Mouse (Mus musculus) heart, postnatal 0 days (tissue): ENCODE results near the gene Fam83f. TPM values are rescaled to one million over a fixed set of nuclear protein-coding genes. Genes with fewer than 3 reads are reported as not detected.

Experiments used
- ATAC-seq: fragments of 200-750 bp; cut with Nextera tagmentation; 2 replicates; pipeline ENCODE4 v1.8.0; 2017; ENCODE audit warnings: low read depth, moderate number of reproducible peaks, moderate library complexity; ENCODE audit not compliant: insufficient read depth
- DNase-seq: peaks from one replicate; pipeline ENCODE4 v3.0.0-alpha.2; 2016; ENCODE audit warnings: low spot score
- H3K27ac ChIP-seq: fragments of 300-500 bp; sonication (generic); 2 replicates; pipeline ENCODE4 v1.5.1; 2014; ENCODE audit warnings: low read depth, mild to moderate bottlenecking
- H3K27me3 ChIP-seq: fragments of 300-500 bp; sonication (generic); 2 replicates; pipeline ENCODE4 v1.6.1; 2014; ENCODE audit warnings: low read length, mixed read lengths; ENCODE audit not compliant: control insufficient read depth, insufficient read depth
- H3K36me3 ChIP-seq: fragments of 300-500 bp; sonication (generic); replicated peaks from 2 replicates; pipeline ENCODE4 v1.6.1; 2014; ENCODE audit warnings: low read length, mixed read lengths; ENCODE audit not compliant: control insufficient read depth, insufficient read depth
- H3K4me1 ChIP-seq: fragments of 300-500 bp; sonication (generic); 2 replicates; pipeline ENCODE4 v1.6.1; 2014; ENCODE audit warnings: antibody characterized with exemption; ENCODE audit not compliant: control insufficient read depth, insufficient read depth
- H3K4me2 ChIP-seq: fragments of 300-500 bp; sonication (generic); 2 replicates; pipeline ENCODE4 v1.6.1; 2014; ENCODE audit warnings: low read depth, mild to moderate bottlenecking, low read length, moderate library complexity
- H3K4me3 ChIP-seq: fragments of 300-500 bp; sonication (generic); 2 replicates; pipeline ENCODE4 v1.5.1; 2014; ENCODE audit warnings: low read depth, low read length
- H3K9ac ChIP-seq: fragments of 300-500 bp; sonication (generic); replicated peaks from 2 replicates; pipeline ENCODE4 v1.6.1; 2014; ENCODE audit warnings: low read depth, low read length, mixed read lengths
- H3K9me3 ChIP-seq: fragments of 300-500 bp; sonication (generic); replicated peaks from 2 replicates; pipeline ENCODE4 v1.6.1; 2016; ENCODE audit warnings: low read length; ENCODE audit not compliant: control insufficient read depth
- CTCF ChIP-seq: IDR thresholded peaks from 2 replicates; pipeline ENCODE4 v1.5.1; 2016; ENCODE audit warnings: antibody characterized with exemption, control low read depth, low read depth
- EP300 ChIP-seq: IDR thresholded peaks from 2 replicates; pipeline ENCODE4 v1.6.1; 2016; ENCODE audit warnings: antibody characterized with exemption, low read depth
- WGBS: fragments of 180-500 bp; shearing (Covaris S2); extraction: QIAGEN DNeasy Blood & Tissue Kit; methylation state at CpG from one replicate; pipeline ENCODE4 v1.1.7; 2014; 5-methylcytosine and 5-hydroxymethylcytosine counted together
- polyA plus RNA-seq: library from polyadenylated mRNA; unstranded; fragments of >200 nt; fragmentation: Nextera tagmentation; extraction: Ambion mirVana; gene quantifications from 2 replicates; pipeline ENCODE4 v1.2.1, GENCODE M21; 2015
- total RNA-seq: library from RNA; depleted of rRNA; stranded (reverse); fragments of >200 nt; gene quantifications from 2 replicates; pipeline ENCODE4 v1.2.3, GENCODE M21; 2014; ENCODE audit warnings: low replicate concordance

The Fam83f gene
- total and polyA plus RNA-seq, 2 experiments from 2014 or later, result 0.14 to 0.95 TPM

GRCm38 (mm10) chr15:80683151-80683550 is 11.5 kb downstream of the Fam83f start:
- H3K27ac ChIP-seq, result no peak overlapping the region
- no peak overlapping the region for H3K9ac ChIP-seq
- DNase-seq (no peak), ATAC-seq (no peak)
- H3K27me3 ChIP-seq, result peaks cover 12% of the 10 kb centered on the region; the same call in 1 of the 2 replicates
- H3K36me3 ChIP-seq, result no peaks in the 10 kb centered on the region
- no peak overlapping the region for H3K4me3 ChIP-seq
- H3K9me3 ChIP-seq, result no peaks in the 10 kb centered on the region
- 83% methylated on average over 6 of the region's 6 CpGs for WGBS
- H3K4me2 ChIP-seq, result no peak overlapping the region
- peaks cover 27% of the 10 kb centered on the region for H3K4me1 ChIP-seq
- TF ChIP-seq EP300, result no peak
- no peak for TF ChIP-seq CTCF

GRCm38 (mm10) chr15:80683990-80684389 is 12.3 kb downstream of the Fam83f start:
- no peak for TF ChIP-seq EP300
- no peak for TF ChIP-seq CTCF
- Histone ChIP-seq H3K9ac (no peak overlapping the region), H3K4me1 (peaks cover 25% of the 10 kb centered on the region), H3K27ac (no peak overlapping the region), H3K9me3 (no peaks in the 10 kb centered on the region), H3K4me2 (no peak overlapping the region), H3K36me3 (no peaks in the 10 kb centered on the region), H3K27me3 (peaks cover 12% of the 10 kb centered on the region; the same call in 1 of the 2 replicates), H3K4me3 (no peak overlapping the region)
- DNase-seq, result no peak
- 67% methylated on average over 3 of the region's 3 CpGs for WGBS
- ATAC-seq, result no peak

GRCm38 (mm10) chr15:80684786-80685602 is 13.3 kb downstream of the Fam83f start:
- no peak for TF ChIP-seq EP300
- no peak for TF ChIP-seq CTCF
- WGBS, result 59% methylated on average over 8 of the region's 8 CpGs
- DNase-seq (no peak), ATAC-seq (no peak)
- Histone ChIP-seq H3K9me3 (no peaks in the 10 kb centered on the region), H3K4me3 (no peak overlapping the region), H3K4me1 (peaks cover 15% of the 10 kb centered on the region), H3K4me2 (no peak overlapping the region), H3K27ac (no peak overlapping the region), H3K9ac (no peak overlapping the region), H3K36me3 (no peaks in the 10 kb centered on the region), H3K27me3 (peaks cover 14% of the 10 kb centered on the region; the same call in 1 of the 2 replicates)

GRCm38 (mm10) chr15:80685603-80685895 is 13.9 kb downstream of the Fam83f start:
- H3K27me3 ChIP-seq, result peaks cover 19% of the 10 kb centered on the region; the same call in 1 of the 2 replicates
- ATAC-seq, result no peak
- H3K4me3 ChIP-seq, result no peak overlapping the region
- no peaks in the 10 kb centered on the region for H3K36me3 ChIP-seq
- TF ChIP-seq EP300, result no peak
- no peak for TF ChIP-seq CTCF
- WGBS, result 59% methylated on average over 7 of the region's 7 CpGs
- peaks cover 11% of the 10 kb centered on the region for H3K4me1 ChIP-seq
- H3K4me2 ChIP-seq, result no peak overlapping the region
- no peaks in the 10 kb centered on the region for H3K9me3 ChIP-seq
- no peak overlapping the region for H3K9ac ChIP-seq
- no peak for DNase-seq
- H3K27ac ChIP-seq, result no peak overlapping the region

GRCm38 (mm10) chr15:80688536-80688935 is 16.9 kb downstream of the Fam83f start:
- Histone ChIP-seq H3K27ac (no peak overlapping the region), H3K36me3 (no peaks in the 10 kb centered on the region), H3K4me2 (no peak overlapping the region), H3K9me3 (no peaks in the 10 kb centered on the region), H3K4me1 (no peaks in the 10 kb centered on the region; the same call in 1 of the 2 replicates), H3K9ac (no peak overlapping the region), H3K4me3 (no peak overlapping the region), H3K27me3 (peaks cover 43% of the 10 kb centered on the region)
- DNase-seq (no peak), ATAC-seq (no peak)
- WGBS, result 33% methylated on average over 7 of the region's 7 CpGs
- no peak for TF ChIP-seq EP300
- TF ChIP-seq CTCF, result no peak
